Mouse (Mus musculus): ENCODE measurements around the gene Ppcs. TPM values are rescaled to one million over a fixed set of nuclear protein-coding genes. Genes with fewer than 3 reads are reported as not detected.
A peak's percentile ranks its signal among the peaks of the same experiment; 100 is the strongest.

Ppcs gene
- polyA plus RNA-seq (2012; ENCODE audit: insufficient read depth, insufficient read length, missing spikeins), result 6.3 and 8.1 TPM in 2 replicates

GRCm38 (mm10) chr4:119422294-119422964 is at the start of gene Ppcs, which contains the start of gene Zmynd12:
Gene Ppcs, minus strand, starts transcription at chr4:119422420.
Gene Zmynd12, plus strand, starts transcription at chr4:119422814.
- H3K27ac ChIP-seq (ENCODE audit: insufficient read depth, low read depth, low read length), result peak within 1 kb of the TSS; percentile 68
- H3K4me1 ChIP-seq (ENCODE audit: control insufficient read depth, insufficient read depth, low read length), result peaks cover 9% of the 10 kb centered on the region
- peak within 1 kb of the TSS; percentile 77 for H3K4me3 ChIP-seq (ENCODE audit: insufficient read depth, low read length)
- no peak for TF ChIP-seq POLR2A (IDR thresholded peaks at IDR 0.05; ENCODE audit: borderline replicate concordance, low read depth, low read length)
- no peak for TF ChIP-seq CTCF (IDR thresholded peaks at IDR 0.05; ENCODE audit: low read depth, low read length)

GRCm38 (mm10) chr4:119467720-119468380 is 45.6 kb upstream of the Ppcs start:
- TF ChIP-seq POLR2A (IDR thresholded peaks at IDR 0.05; ENCODE audit: borderline replicate concordance, low read depth, low read length) (no peak), CTCF (IDR thresholded peaks at IDR 0.05; ENCODE audit: low read depth, low read length) (no peak)
- H3K4me1 ChIP-seq (ENCODE audit: control insufficient read depth, insufficient read depth, low read length), result 0 out of 2 replicates have a peak, but pooled peaks cover 7% of the 10 kb centered on the region
- H3K4me3 ChIP-seq (ENCODE audit: insufficient read depth, low read length), result no peak overlapping the region
- H3K27ac ChIP-seq (ENCODE audit: insufficient read depth, low read depth, low read length), result no peak overlapping the region

- TF ChIP-seq POLR2A (IDR thresholded peaks at IDR 0.05; ENCODE audit: borderline replicate concordance, low read depth, low read length) (no peak), CTCF (IDR thresholded peaks at IDR 0.05; ENCODE audit: low read depth, low read length) (no peak)
- Histone ChIP-seq H3K4me1 (ENCODE audit: control insufficient read depth, insufficient read depth, low read length) (0 out of 2 replicates have a peak, but pooled peaks cover 7% of the 10 kb centered on the region), H3K4me3 (ENCODE audit: insufficient read depth, low read length) (no peak overlapping the region), H3K27ac (ENCODE audit: insufficient read depth, low read depth, low read length) (no peak overlapping the region)
These were observed 43.6 kb upstream of the Ppcs start for GRCm38 (mm10) chr4:119465841-119466240.

GRCm38 (mm10) chr4:119463756-119464419 is 41.7 kb upstream of the Ppcs start:
- 0 out of 2 replicates have a peak, but pooled peaks cover 7% of the 10 kb centered on the region for H3K4me1 ChIP-seq (ENCODE audit: control insufficient read depth, insufficient read depth, low read length)
- no peak overlapping the region for H3K4me3 ChIP-seq (ENCODE audit: insufficient read depth, low read length)
- no peak overlapping the region for H3K27ac ChIP-seq (ENCODE audit: insufficient read depth, low read depth, low read length)
- TF ChIP-seq POLR2A (IDR thresholded peaks at IDR 0.05; ENCODE audit: borderline replicate concordance, low read depth, low read length), result no peak
- no peak for TF ChIP-seq CTCF (IDR thresholded peaks at IDR 0.05; ENCODE audit: low read depth, low read length)

GRCm38 (mm10) chr4:119462858-119463755 is 40.9 kb upstream of the Ppcs start:
- Histone ChIP-seq H3K27ac (ENCODE audit: insufficient read depth, low read depth, low read length) (no peak overlapping the region), H3K4me3 (ENCODE audit: insufficient read depth, low read length) (no peak overlapping the region), H3K4me1 (ENCODE audit: control insufficient read depth, insufficient read depth, low read length) (0 out of 2 replicates have a peak, but pooled peaks cover 5% of the 10 kb centered on the region)
- TF ChIP-seq POLR2A (IDR thresholded peaks at IDR 0.05; ENCODE audit: borderline replicate concordance, low read depth, low read length) (no peak), CTCF (IDR thresholded peaks at IDR 0.05; ENCODE audit: low read depth, low read length) (no peak)

GRCm38 (mm10) chr4:119462457-119462856 is 40.2 kb upstream of the Ppcs start:
- Histone ChIP-seq H3K4me3 (ENCODE audit: insufficient read depth, low read length) (no peak overlapping the region), H3K4me1 (ENCODE audit: control insufficient read depth, insufficient read depth, low read length) (0 out of 2 replicates have a peak, but pooled peaks cover 3% of the 10 kb centered on the region), H3K27ac (ENCODE audit: insufficient read depth, low read depth, low read length) (no peak overlapping the region)
- TF ChIP-seq CTCF (IDR thresholded peaks at IDR 0.05; ENCODE audit: low read depth, low read length), result no peak
- TF ChIP-seq POLR2A (IDR thresholded peaks at IDR 0.05; ENCODE audit: borderline replicate concordance, low read depth, low read length), result no peak

GRCm38 (mm10) chr4:119460728-119461141 is 38.5 kb upstream of the Ppcs start:
- H3K4me3 ChIP-seq (ENCODE audit: insufficient read depth, low read length), result no peak overlapping the region
- no peak overlapping the region for H3K27ac ChIP-seq (ENCODE audit: insufficient read depth, low read depth, low read length)
- 0 out of 2 replicates have a peak, but pooled peaks cover 3% of the 10 kb centered on the region for H3K4me1 ChIP-seq (ENCODE audit: control insufficient read depth, insufficient read depth, low read length)
- TF ChIP-seq CTCF (IDR thresholded peaks at IDR 0.05; ENCODE audit: low read depth, low read length), result no peak
- TF ChIP-seq POLR2A (IDR thresholded peaks at IDR 0.05; ENCODE audit: borderline replicate concordance, low read depth, low read length), result no peak

GRCm38 (mm10) chr4:119460296-119460695 is 38.1 kb upstream of the Ppcs start:
- no peak overlapping the region for H3K4me3 ChIP-seq (ENCODE audit: insufficient read depth, low read length)
- no peak overlapping the region for H3K27ac ChIP-seq (ENCODE audit: insufficient read depth, low read depth, low read length)
- TF ChIP-seq POLR2A (IDR thresholded peaks at IDR 0.05; ENCODE audit: borderline replicate concordance, low read depth, low read length), result no peak
- no peak for TF ChIP-seq CTCF (IDR thresholded peaks at IDR 0.05; ENCODE audit: low read depth, low read length)
- 0 out of 2 replicates have a peak, but pooled peaks cover 3% of the 10 kb centered on the region for H3K4me1 ChIP-seq (ENCODE audit: control insufficient read depth, insufficient read depth, low read length)

- no peaks in the 10 kb centered on the region for H3K4me1 ChIP-seq (ENCODE audit: control insufficient read depth, insufficient read depth, low read length)
These were observed 31.3 kb upstream of the Ppcs start for GRCm38 (mm10) chr4:119453533-119453932.

More at GRCm38 (mm10) chr4:119453533-119453932, 31.3 kb upstream of the Ppcs start:
- Histone ChIP-seq H3K4me3 (ENCODE audit: insufficient read depth, low read length) (no peak overlapping the region), H3K27ac (ENCODE audit: insufficient read depth, low read depth, low read length) (no peak overlapping the region)
- TF ChIP-seq POLR2A (IDR thresholded peaks at IDR 0.05; ENCODE audit: borderline replicate concordance, low read depth, low read length), result no peak
